Mouse (Mus musculus) forebrain, postnatal 0 days (tissue): ENCODE measurements around the gene Cldn20. TPM values are rescaled to one million over a fixed set of nuclear protein-coding genes. Genes with fewer than 3 reads are reported as not detected.

Source experiments
- ATAC-seq: fragments of 200-750 bp; cut with Nextera tagmentation; 2 replicates; pipeline ENCODE4 v1.8.0; 2017; ENCODE audit warnings: mild to moderate bottlenecking, moderate library complexity
- DNase-seq: peaks from one replicate; pipeline ENCODE4 v3.0.0-alpha.2; 2015
- H3K27ac ChIP-seq: fragments of 300-500 bp; sonication (generic); 2 replicates; pipeline ENCODE4 v1.5.1; 2014; ENCODE audit warnings: low read depth, mild to moderate bottlenecking, antibody characterized with exemption, low read length, moderate library complexity, mixed read lengths
- H3K27me3 ChIP-seq: fragments of 300-500 bp; sonication (generic); 2 replicates; pipeline ENCODE4 v1.6.1; 2014; ENCODE audit warnings: mild to moderate bottlenecking, low read length, mixed read lengths; ENCODE audit not compliant: insufficient read depth
- H3K36me3 ChIP-seq: fragments of 300-500 bp; sonication (generic); 2 replicates; pipeline ENCODE4 v1.6.1; 2014; ENCODE audit warnings: mild to moderate bottlenecking, moderate library complexity; ENCODE audit not compliant: insufficient read depth
- H3K4me1 ChIP-seq: fragments of 300-500 bp; sonication (generic); 2 replicates; pipeline ENCODE4 v1.6.1; 2014; ENCODE audit warnings: antibody characterized with exemption; ENCODE audit not compliant: insufficient read depth
- H3K4me2 ChIP-seq: fragments of 300-500 bp; sonication (generic); 2 replicates; pipeline ENCODE4 v1.6.1; 2014; ENCODE audit warnings: low read depth, mild to moderate bottlenecking, moderate library complexity
- H3K4me3 ChIP-seq: fragments of 300-500 bp; sonication (generic); 2 replicates; pipeline ENCODE4 v1.5.1; 2014; ENCODE audit warnings: low read depth, low read length, mixed read lengths
- H3K9ac ChIP-seq: fragments of 300-500 bp; sonication (generic); 2 replicates; pipeline ENCODE4 v1.6.1; 2014; ENCODE audit warnings: mild to moderate bottlenecking
- H3K9me3 ChIP-seq: fragments of 300-500 bp; sonication (generic); 2 replicates; pipeline ENCODE4 v1.6.1; 2016; ENCODE audit warnings: low read length
- CTCF ChIP-seq: sonication (generic); IDR thresholded peaks from 2 replicates; pipeline ENCODE4 v1.5.1; 2016; ENCODE audit warnings: antibody characterized with exemption, control low read depth, low read depth
- WGBS: fragments of 180-500 bp; shearing (Covaris S2); extraction: QIAGEN DNeasy Blood & Tissue Kit; methylation state at CpG from one replicate; pipeline ENCODE4 v1.1.7; 2014; 5-methylcytosine and 5-hydroxymethylcytosine counted together
- polyA plus RNA-seq: library from polyadenylated mRNA; unstranded; fragments of >200 nt; fragmentation: Nextera tagmentation; extraction: Ambion mirVana; gene quantifications from 2 replicates; pipeline ENCODE4 v1.2.1, GENCODE M21; 2015
- total RNA-seq: library from RNA; depleted of rRNA; stranded (reverse); fragments of >200 nt; gene quantifications from 2 replicates; pipeline ENCODE4 v1.2.3, GENCODE M21; 2014

The Cldn20 gene
- total and polyA plus RNA-seq, 2 experiments from 2014 or later, result 1.4 to 2.0 TPM

GRCm38 (mm10) chr17:3491065-3491464 is 41.3 kb upstream of the Cldn20 start:
- H3K36me3 ChIP-seq, result 0 out of 2 replicates have a peak, but pooled peaks cover 2% of the 10 kb centered on the region
- no peaks in the 10 kb centered on the region for H3K4me1 ChIP-seq
- no peak overlapping the region for H3K27ac ChIP-seq
- DNase-seq (no peak), ATAC-seq (no peak)
- H3K27me3 ChIP-seq, result no peaks in the 10 kb centered on the region
- no peak overlapping the region for H3K4me2 ChIP-seq
- H3K9ac ChIP-seq, result no peak overlapping the region
- no peak overlapping the region for H3K4me3 ChIP-seq
- 68% methylated on average over 5 of the region's 5 CpGs for WGBS
- no peaks in the 10 kb centered on the region for H3K9me3 ChIP-seq
- no peak for TF ChIP-seq CTCF

- 87% methylated on average over 6 of the region's 6 CpGs for WGBS
- Histone ChIP-seq H3K36me3 (no peaks in the 10 kb centered on the region), H3K9me3 (no peaks in the 10 kb centered on the region), H3K4me2 (no peak overlapping the region), H3K4me1 (no peaks in the 10 kb centered on the region), H3K9ac (no peak overlapping the region), H3K27ac (no peak overlapping the region), H3K27me3 (no peaks in the 10 kb centered on the region), H3K4me3 (no peak overlapping the region)
- no peak for ATAC-seq
- no peak for TF ChIP-seq CTCF
- DNase-seq, result no peak
Measured at GRCm38 (mm10) chr17:3491667-3492066, 40.7 kb upstream of the Cldn20 start.

- Histone ChIP-seq H3K4me3 (no peak overlapping the region), H3K36me3 (no peaks in the 10 kb centered on the region; the same call in 1 of the 2 replicates), H3K4me2 (no peak overlapping the region), H3K27ac (0 out of 2 replicates have a peak overlapping the region, but pooled peaks have one; percentile 24), H3K9ac (no peak overlapping the region), H3K27me3 (no peaks in the 10 kb centered on the region), H3K9me3 (no peaks in the 10 kb centered on the region), H3K4me1 (0 out of 2 replicates have a peak, but pooled peaks cover 4% of the 10 kb centered on the region)
- no peak for TF ChIP-seq CTCF
- peak; percentile 54 for DNase-seq
- ATAC-seq, result peak; percentile 63
- WGBS, result 80% methylated on average over 2 of the region's 2 CpGs
Measured at GRCm38 (mm10) chr17:3495576-3495975, 36.8 kb upstream of the Cldn20 start.

- DNase-seq (no peak), ATAC-seq (no peak)
- Histone ChIP-seq H3K27me3 (no peaks in the 10 kb centered on the region), H3K27ac (0 out of 2 replicates have a peak overlapping the region, but pooled peaks have one; percentile 24), H3K9ac (no peak overlapping the region), H3K4me3 (no peak overlapping the region), H3K36me3 (no peaks in the 10 kb centered on the region; the same call in 1 of the 2 replicates), H3K9me3 (no peaks in the 10 kb centered on the region), H3K4me2 (no peak overlapping the region), H3K4me1 (0 out of 2 replicates have a peak, but pooled peaks cover 4% of the 10 kb centered on the region)
- TF ChIP-seq CTCF, result no peak
- 85% methylated on average over 3 of the region's 3 CpGs for WGBS
Measured at GRCm38 (mm10) chr17:3496080-3496479, 36.3 kb upstream of the Cldn20 start.

- Histone ChIP-seq H3K9me3 (no peaks in the 10 kb centered on the region), H3K4me2 (no peak overlapping the region), H3K27ac (no peak overlapping the region), H3K4me3 (no peak overlapping the region), H3K9ac (no peak overlapping the region), H3K27me3 (no peaks in the 10 kb centered on the region), H3K4me1 (0 out of 2 replicates have a peak, but pooled peaks cover 4% of the 10 kb centered on the region), H3K36me3 (peaks cover 4% of the 10 kb centered on the region; the same call in 1 of the 2 replicates)
- ATAC-seq, result 0 out of 2 replicates have a peak, but pooled peaks have one; percentile 34
- WGBS, result 25% methylated on average over 3 of the region's 3 CpGs
- peak; percentile 64 for TF ChIP-seq CTCF
- DNase-seq, result peak; percentile 72
Measured at GRCm38 (mm10) chr17:3498086-3498485, 34.3 kb upstream of the Cldn20 start.

- WGBS, result 77% methylated on average over 3 of the region's 3 CpGs
- TF ChIP-seq CTCF, result no peak
- no peaks in the 10 kb centered on the region for H3K9me3 ChIP-seq
Measured at GRCm38 (mm10) chr17:3498580-3498979, 33.8 kb upstream of the Cldn20 start.

GRCm38 (mm10) chr17:3499468-3499867 is 32.9 kb upstream of the Cldn20 start:
- H3K36me3 ChIP-seq, result peaks cover 18% of the 10 kb centered on the region
- ATAC-seq, result no peak
- 88% methylated on average over 8 of the region's 8 CpGs for WGBS
- no peaks in the 10 kb centered on the region for H3K27me3 ChIP-seq
- no peak overlapping the region for H3K4me2 ChIP-seq
- H3K9ac ChIP-seq, result no peak overlapping the region
- H3K9me3 ChIP-seq, result no peaks in the 10 kb centered on the region
- DNase-seq, result no peak
- no peak overlapping the region for H3K4me3 ChIP-seq
- TF ChIP-seq CTCF, result no peak
- H3K4me1 ChIP-seq, result 0 out of 2 replicates have a peak, but pooled peaks cover 4% of the 10 kb centered on the region
- peak overlapping the region; percentile 21; the same call in 1 of the 2 replicates for H3K27ac ChIP-seq

More at GRCm38 (mm10) chr17:3498580-3498979, 33.8 kb upstream of the Cldn20 start:
- no peak overlapping the region for H3K9ac ChIP-seq
- DNase-seq, result no peak
- no peaks in the 10 kb centered on the region for H3K27me3 ChIP-seq
- H3K36me3 ChIP-seq, result peaks cover 9% of the 10 kb centered on the region
- H3K4me3 ChIP-seq, result no peak overlapping the region
- H3K27ac ChIP-seq, result no peak overlapping the region
- H3K4me2 ChIP-seq, result no peak overlapping the region
- no peak for ATAC-seq
- 0 out of 2 replicates have a peak, but pooled peaks cover 4% of the 10 kb centered on the region for H3K4me1 ChIP-seq
